Mouse (Mus musculus) lung, adult 2 months (tissue): ENCODE data around the gene Arid3a.

Experiments used
- CTCF ChIP-seq: fragments of 200-500 bp; IDR thresholded peaks from 2 replicates; pipeline ENCODE4 v1.5.1; 2011; ENCODE audit warnings: mild to moderate bottlenecking, low read length, control low read depth; ENCODE audit not compliant: insufficient read depth
- POLR2A ChIP-seq: fragments of 200-500 bp; IDR thresholded peaks from 2 replicates; pipeline ENCODE4 v1.6.1; 2011; ENCODE audit warnings: low read depth, mild to moderate bottlenecking, control low read depth, low read length, borderline replicate concordance; ENCODE audit errors: extremely low read depth

- TF ChIP-seq CTCF (no peak), POLR2A (no peak)
Measured at GRCm38 (mm10) chr10:79920958-79921535, 5.8 kb upstream of the Arid3a start, which contains the start of gene R3hdm4.
